Mouse (Mus musculus): Measurements from ENCODE around the gene Gm3448. TPM values are rescaled to one million over a fixed set of nuclear protein-coding genes. Genes with fewer than 3 reads are reported as not detected.

Gm3448 gene
- polyA plus RNA-seq, 1 experiment from 2014 or later = 6.4 TPM

Other genes starting within 250 kb of the Gm3448 start
- gene Wdr27, start 98.4 kb downstream of the Gm3448 start, polyA plus RNA-seq (2016; fragmentation: Nextera tagmentation; extraction: Ambion mirVana) = 4.7 and 7.1 TPM in 2 replicates
- 31.4 and 33.1 TPM in 2 replicates for gene 1600012H06Rik, start 98.4 kb downstream of the Gm3448 start, polyA plus RNA-seq (2016; fragmentation: Nextera tagmentation; extraction: Ambion mirVana)
- 23.4 and 23.7 TPM in 2 replicates for gene Phf10, start 80.3 kb downstream of the Gm3448 start, polyA plus RNA-seq (2016; fragmentation: Nextera tagmentation; extraction: Ambion mirVana)
- 14.0 and 14.8 TPM in 2 replicates for gene 9030025P20Rik, start 63.1 kb downstream of the Gm3448 start, polyA plus RNA-seq (2016; fragmentation: Nextera tagmentation; extraction: Ambion mirVana)
- 1.0 and 1.2 TPM in 2 replicates for gene Gm3417, start 62.7 kb downstream of the Gm3448 start, polyA plus RNA-seq (2016; fragmentation: Nextera tagmentation; extraction: Ambion mirVana)
- gene Gm3435, start 31.4 kb downstream of the Gm3448 start, polyA plus RNA-seq (2016; fragmentation: Nextera tagmentation; extraction: Ambion mirVana) = 12.3 and 14.5 TPM in 2 replicates
- gene Ermard, start 329 bp downstream of the Gm3448 start, polyA plus RNA-seq (2016; fragmentation: Nextera tagmentation; extraction: Ambion mirVana) = 111 and 115 TPM in 2 replicates
- gene Tcte3, start within 50 bp of the Gm3448 start, polyA plus RNA-seq (2016; fragmentation: Nextera tagmentation; extraction: Ambion mirVana) = not detected in 2 replicates